Mouse (Mus musculus) heart, postnatal 0 days (tissue): ENCODE measurements around the gene Mvb12b.

ENCODE experiments used
- CTCF ChIP-seq: IDR thresholded peaks from 2 replicates; pipeline ENCODE4 v1.5.1; 2016; ENCODE audit warnings: antibody characterized with exemption, control low read depth, low read depth
- EP300 ChIP-seq: IDR thresholded peaks from 2 replicates; pipeline ENCODE4 v1.6.1; 2016; ENCODE audit warnings: antibody characterized with exemption, low read depth

GRCm38 (mm10) chr2:33842983-33843577 is 44.7 kb downstream of the Mvb12b start:
- no peak for TF ChIP-seq CTCF
- TF ChIP-seq EP300, result no peak
